Mouse (Mus musculus): ENCODE results near the gene Bach2. TPM values are rescaled to one million over a fixed set of nuclear protein-coding genes. Genes with fewer than 3 reads are reported as not detected.

Bach2 gene
- 14.1 and 16.5 TPM in 2 replicates for polyA plus RNA-seq (2012; rRNA removed)

DNA sequence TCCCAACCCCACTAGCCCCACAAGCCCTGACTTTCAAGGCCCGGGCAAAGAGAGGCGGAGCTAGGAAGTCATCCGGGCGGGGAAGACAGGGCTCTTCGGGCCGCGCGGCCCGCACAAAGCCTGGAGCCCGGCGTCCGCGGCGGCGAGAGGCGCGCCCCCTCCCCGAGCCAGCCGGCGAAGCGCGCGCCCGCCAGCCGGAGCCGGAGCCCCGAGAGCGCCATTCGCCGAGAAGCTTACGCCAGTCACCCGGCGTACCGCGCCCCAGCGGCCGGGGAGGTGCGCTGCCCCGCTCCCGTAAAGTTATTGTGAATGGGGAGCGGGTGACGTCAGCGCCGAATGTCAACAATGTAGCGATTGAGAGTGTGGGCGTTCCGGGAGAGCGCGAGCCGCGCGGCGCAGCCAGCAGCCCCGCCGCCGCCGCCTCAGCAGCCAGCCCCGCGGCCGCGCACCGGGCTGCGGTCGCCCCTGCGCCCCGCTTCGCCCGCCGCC lies at the start of gene Bach2:
Gene Bach2, plus strand, starts transcription at position 439 of the 489 bp plus-strand sequence.
- no peaks in the 10 kb centered on the region for H3K27me3 ChIP-seq (ENCODE audit: control insufficient read depth, insufficient read depth, low read length)
- WGBS, result under 1% methylated on average over 69 of the region's 69 CpGs

GRCm38 (mm10) chr4:32189416-32190036 lies 49.1 kb upstream of the Bach2 start:
- Histone ChIP-seq H3K36me3 (ENCODE audit: control insufficient read depth, insufficient read depth, low read length) (no peaks in the 10 kb centered on the region), H3K27ac (ENCODE audit: insufficient read depth, low read length) (no peak overlapping the region), H3K27me3 (ENCODE audit: control insufficient read depth, insufficient read depth, low read length) (no peaks in the 10 kb centered on the region), H3K4me1 (ENCODE audit: control insufficient read depth, insufficient read depth, insufficient read length) (no peaks in the 10 kb centered on the region), H3K4me3 (ENCODE audit: extremely low read depth, insufficient read depth, insufficient read length) (no peak overlapping the region)
- TF ChIP-seq CTCF (IDR thresholded peaks at IDR 0.05; ENCODE audit: extremely low read depth, insufficient read depth, insufficient read length, insufficient replicate concordance) (no peak), POLR2A (IDR thresholded peaks at IDR 0.05; ENCODE audit: low read depth, low read length) (no peak)
- WGBS, result 75% methylated on average over 4 of the region's 4 CpGs
- no peak for DNase-seq (ENCODE audit: low read depth in 1 of 2, low spot score in 2 of 2)

More for the DNA sequence above, at the start of gene Bach2:
- peaks cover 20% of the 10 kb centered on the region for H3K4me1 ChIP-seq (ENCODE audit: control insufficient read depth, insufficient read depth, insufficient read length)
- peak; percentile 31; the same call in 1 of the 2 replicates for TF ChIP-seq POLR2A (IDR thresholded peaks at IDR 0.05; ENCODE audit: low read depth, low read length)
- TF ChIP-seq CTCF (IDR thresholded peaks at IDR 0.05; ENCODE audit: extremely low read depth, insufficient read depth, insufficient read length, insufficient replicate concordance), result peak; percentile 32; the same call in 1 of the 2 replicates
- peak within 1 kb of the TSS; percentile 96 for H3K27ac ChIP-seq (ENCODE audit: insufficient read depth, low read length)
- peak; percentile 86 to 94 for DNase-seq (ENCODE audit: low read depth in 1 of 2, low spot score in 2 of 2)
- 0 out of 2 replicates have a peak, but pooled peaks cover 2% of the 10 kb centered on the region for H3K36me3 ChIP-seq (ENCODE audit: control insufficient read depth, insufficient read depth, low read length)
- H3K4me3 ChIP-seq (ENCODE audit: extremely low read depth, insufficient read depth, insufficient read length), result peak within 1 kb of the TSS; percentile 93

- Histone ChIP-seq H3K27me3 (ENCODE audit: control insufficient read depth, insufficient read depth, low read length) (no peaks in the 10 kb centered on the region), H3K4me1 (ENCODE audit: control insufficient read depth, insufficient read depth, insufficient read length) (no peaks in the 10 kb centered on the region), H3K4me3 (ENCODE audit: extremely low read depth, insufficient read depth, insufficient read length) (no peak overlapping the region), H3K27ac (ENCODE audit: insufficient read depth, low read length) (no peak overlapping the region), H3K36me3 (ENCODE audit: control insufficient read depth, insufficient read depth, low read length) (no peaks in the 10 kb centered on the region)
- no peak for TF ChIP-seq POLR2A (IDR thresholded peaks at IDR 0.05; ENCODE audit: low read depth, low read length)
- TF ChIP-seq CTCF (IDR thresholded peaks at IDR 0.05; ENCODE audit: extremely low read depth, insufficient read depth, insufficient read length, insufficient replicate concordance), result no peak
- no peak for DNase-seq (ENCODE audit: low read depth in 1 of 2, low spot score in 2 of 2)
- 68% methylated on average over 8 of the region's 8 CpGs for WGBS
Measured at GRCm38 (mm10) chr4:32190506-32190905, 48.1 kb upstream of the Bach2 start.

DNA sequence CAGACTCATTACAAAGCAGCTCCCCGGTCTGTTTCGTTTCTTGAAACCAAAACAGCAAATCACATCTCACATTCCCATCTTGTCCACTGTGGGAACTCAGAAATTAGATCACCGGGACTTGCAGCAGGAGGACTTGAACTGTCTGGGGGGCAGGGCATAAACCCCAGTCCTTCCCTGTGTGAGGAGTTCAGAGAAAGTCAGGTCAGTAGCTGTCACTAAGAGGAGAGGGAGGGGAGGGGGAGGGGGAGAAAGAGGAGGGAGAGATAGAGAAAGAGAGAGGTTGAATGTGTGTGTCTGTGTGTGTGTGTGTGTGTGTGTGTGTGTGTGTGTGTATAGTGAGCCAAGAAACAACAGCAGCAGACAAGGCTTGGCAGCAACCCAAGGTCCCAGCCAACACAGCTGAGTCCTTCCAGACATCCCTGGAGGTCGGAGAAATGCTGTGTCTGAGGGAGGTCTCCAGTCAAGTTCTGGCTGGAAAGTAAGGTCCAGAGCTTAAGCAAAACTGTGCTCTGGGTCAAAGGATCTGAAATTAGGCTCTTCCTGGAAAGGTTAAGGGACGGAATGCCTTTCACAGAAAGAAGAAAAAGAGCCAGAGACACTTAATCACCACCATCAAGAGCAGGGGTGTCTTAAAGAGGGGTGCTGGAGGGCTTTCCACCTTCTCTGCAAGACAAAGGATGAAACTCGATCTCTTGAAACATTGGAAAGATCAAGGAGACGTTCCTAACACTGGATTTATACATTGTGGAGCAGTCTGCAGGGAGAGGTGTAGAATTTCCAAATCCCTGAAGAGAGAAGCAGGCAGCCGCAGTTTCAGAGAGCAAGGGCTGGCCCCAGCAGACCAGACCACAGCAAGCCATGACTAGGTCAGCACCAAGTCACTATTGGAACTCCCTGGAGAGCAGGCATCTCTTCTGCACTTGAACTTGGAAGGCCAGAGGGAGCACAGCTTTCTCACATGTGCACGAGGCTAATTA lies 42.4 kb upstream of the Bach2 start:
- Histone ChIP-seq H3K4me1 (ENCODE audit: control insufficient read depth, insufficient read depth, insufficient read length) (no peaks in the 10 kb centered on the region), H3K4me3 (ENCODE audit: extremely low read depth, insufficient read depth, insufficient read length) (no peak overlapping the region), H3K36me3 (ENCODE audit: control insufficient read depth, insufficient read depth, low read length) (no peaks in the 10 kb centered on the region), H3K27me3 (ENCODE audit: control insufficient read depth, insufficient read depth, low read length) (no peaks in the 10 kb centered on the region), H3K27ac (ENCODE audit: insufficient read depth, low read length) (no peak overlapping the region)
- WGBS, result 76% methylated on average over 9 of the region's 9 CpGs
- TF ChIP-seq CTCF (IDR thresholded peaks at IDR 0.05; ENCODE audit: extremely low read depth, insufficient read depth, insufficient read length, insufficient replicate concordance) (no peak), POLR2A (IDR thresholded peaks at IDR 0.05; ENCODE audit: low read depth, low read length) (no peak)
- no peak for DNase-seq (ENCODE audit: low read depth in 1 of 2, low spot score in 2 of 2)

DNA sequence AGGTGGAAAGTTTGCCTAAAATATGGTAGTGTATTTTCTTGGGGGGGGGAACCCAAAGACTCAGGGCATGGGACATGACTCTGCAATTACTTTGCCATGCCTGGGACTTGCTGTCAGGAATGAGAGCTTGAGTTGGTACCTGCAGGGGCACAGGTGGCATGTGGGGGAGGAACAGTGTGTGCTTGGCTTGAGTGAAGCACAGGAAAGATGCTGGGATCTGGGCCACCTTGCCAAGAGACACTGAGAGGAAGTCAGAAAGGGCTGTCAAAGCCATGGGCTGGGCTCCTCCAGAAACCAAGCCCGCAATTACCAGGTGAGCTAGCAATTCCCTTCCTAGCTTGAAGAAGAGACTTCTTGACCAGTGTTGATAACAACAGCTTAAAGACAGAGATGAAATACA lies 40.6 kb upstream of the Bach2 start:
- Histone ChIP-seq H3K27me3 (ENCODE audit: control insufficient read depth, insufficient read depth, low read length) (no peaks in the 10 kb centered on the region), H3K27ac (ENCODE audit: insufficient read depth, low read length) (no peak overlapping the region), H3K4me3 (ENCODE audit: extremely low read depth, insufficient read depth, insufficient read length) (no peak overlapping the region), H3K36me3 (ENCODE audit: control insufficient read depth, insufficient read depth, low read length) (no peaks in the 10 kb centered on the region), H3K4me1 (ENCODE audit: control insufficient read depth, insufficient read depth, insufficient read length) (no peaks in the 10 kb centered on the region)
- TF ChIP-seq POLR2A (IDR thresholded peaks at IDR 0.05; ENCODE audit: low read depth, low read length), result no peak
- TF ChIP-seq CTCF (IDR thresholded peaks at IDR 0.05; ENCODE audit: extremely low read depth, insufficient read depth, insufficient read length, insufficient replicate concordance), result no peak
- no peak for DNase-seq (ENCODE audit: low read depth in 1 of 2, low spot score in 2 of 2)
- WGBS, result 89% methylated on average over 1 of the region's 1 CpGs

- no peak for DNase-seq (ENCODE audit: low read depth in 1 of 2, low spot score in 2 of 2)
- Histone ChIP-seq H3K27ac (ENCODE audit: insufficient read depth, low read length) (no peak overlapping the region), H3K27me3 (ENCODE audit: control insufficient read depth, insufficient read depth, low read length) (no peaks in the 10 kb centered on the region), H3K36me3 (ENCODE audit: control insufficient read depth, insufficient read depth, low read length) (no peaks in the 10 kb centered on the region), H3K4me3 (ENCODE audit: extremely low read depth, insufficient read depth, insufficient read length) (no peak overlapping the region), H3K4me1 (ENCODE audit: control insufficient read depth, insufficient read depth, insufficient read length) (no peaks in the 10 kb centered on the region)
- TF ChIP-seq POLR2A (IDR thresholded peaks at IDR 0.05; ENCODE audit: low read depth, low read length) (no peak), CTCF (IDR thresholded peaks at IDR 0.05; ENCODE audit: extremely low read depth, insufficient read depth, insufficient read length, insufficient replicate concordance) (no peak)
- 88% methylated on average over 7 of the region's 7 CpGs for WGBS
Measured at GRCm38 (mm10) chr4:32198589-32198988, 40.0 kb upstream of the Bach2 start.

Data from spleen, adult 2 months (tissue).